Mouse (Mus musculus) left cerebral cortex, adult 8-10 months (tissue): ENCODE results near the gene Ccr2. TPM values are rescaled to one million over a fixed set of nuclear protein-coding genes. Genes with fewer than 3 reads are reported as not detected.
"Not testable (repeated sequence)": the region's sequence is repeated elsewhere in the genome, so short reads cannot be mapped to it uniquely, and the experiment has no call there.

ENCODE experiments used
- DNase-seq, 2 experiments: peaks; one replicate each; pipeline ENCODE4 v3.0.0; 2022; ENCODE audit warnings: low spot score in 2 of 2
- total RNA-seq, 4 experiments: library from RNA; stranded (reverse); gene quantifications; 2 replicates each; pipeline ENCODE4 v1.2.4; 2022

Gene Ccr2
- total RNA-seq, 4 experiments from 2014 or later: 0.15 to 0.28 (median 0.21) TPM

GRCm38 (mm10) chr9:124118489-124118888 is 16.7 kb downstream of the Ccr2 start:
- DNase-seq: no peak

- DNase-seq: no peak
Measured at GRCm38 (mm10) chr9:124121387-124122184, 19.8 kb downstream of the Ccr2 start, which contains the start of gene Ccr5. Gene Ccr5 (plus strand): TSS chr9:124121543.

GRCm38 (mm10) chr9:124125576-124125975 is 23.8 kb downstream of the Ccr2 start:
- DNase-seq: no peak

GRCm38 (mm10) chr9:124126373-124126772 is 24.6 kb downstream of the Ccr2 start:
- no peak for DNase-seq

- DNase-seq: no peak
Measured at GRCm38 (mm10) chr9:124127412-124127811, 25.7 kb downstream of the Ccr2 start.

- peak in 1 of 2 experiments; percentile 2 for DNase-seq
Measured at GRCm38 (mm10) chr9:124128379-124128778, 26.6 kb downstream of the Ccr2 start.

- DNase-seq: not testable (repeated sequence)
Measured at GRCm38 (mm10) chr9:124132899-124133298, 31.1 kb downstream of the Ccr2 start.

- DNase-seq: not testable (repeated sequence)
Measured at GRCm38 (mm10) chr9:124134919-124135318, 33.2 kb downstream of the Ccr2 start.

- DNase-seq: no peak
Measured at GRCm38 (mm10) chr9:124137619-124138018, 35.9 kb downstream of the Ccr2 start.

GRCm38 (mm10) chr9:124138055-124138775 is 36.5 kb downstream of the Ccr2 start:
- DNase-seq: no peak

- DNase-seq: no peak
Measured at GRCm38 (mm10) chr9:124143678-124144077, 41.9 kb downstream of the Ccr2 start.

- no peak for DNase-seq
Measured at GRCm38 (mm10) chr9:124146307-124146706, 44.6 kb downstream of the Ccr2 start.

Other genes with a start within 250 kb of the Ccr2 start
- not detected for gene Xcr1, start 239.9 kb upstream of the Ccr2 start, total RNA-seq
- gene Ccr1, start 133.3 kb upstream of the Ccr2 start, total RNA-seq: under 1 TPM in 2 of 4 experiments, not detected in 2; 0.17 to 0.34 TPM
- gene Ccr1l1, start 123.5 kb upstream of the Ccr2 start, total RNA-seq: not detected
- not detected for gene Ccr3, start 80.0 kb upstream of the Ccr2 start, total RNA-seq
- gene Ccr5, start 19.6 kb downstream of the Ccr2 start, total RNA-seq: 1 to 10 TPM; 4.4 to 9.1 (median 6.3) TPM
- gene 2010315B03Rik, start 210.7 kb downstream of the Ccr2 start, total RNA-seq: 10 to 100 TPM; 17.9 to 22.1 (median 20.8) TPM